Mouse (Mus musculus): ENCODE data around the gene Rab29.

- TF ChIP-seq HCFC1 (IDR thresholded peaks at IDR 0.05; ENCODE audit: low read depth, low read length) (no peak), MAX (IDR thresholded peaks at IDR 0.05; ENCODE audit: low read length) (no peak), CTCF (IDR thresholded peaks at IDR 0.05 in 2 of 3, conservative IDR thresholded peaks at IDR 0.05 in 1 of 3; ENCODE audit: control insufficient read depth in 1 of 3, insufficient read depth in 1 of 3, low read depth in 2 of 3, low read length in 3 of 3, poor library complexity in 1 of 3, severe bottlenecking in 1 of 3) (peak; percentile 52 to 91 (median 84))
Measured at GRCm38 (mm10) chr1:131882787-131883186, 15.8 kb downstream of the Rab29 start.
